Mouse (Mus musculus) stomach, postnatal 0 days (tissue): Measurements from ENCODE around the gene Ankrd23. TPM values are rescaled to one million over a fixed set of nuclear protein-coding genes. Genes with fewer than 3 reads are reported as not detected.

Experiments used
- ATAC-seq: fragments of 200-750 bp; cut with Nextera tagmentation; 2 replicates; pipeline ENCODE4 v1.8.0; 2017; ENCODE audit not compliant: low FRiP score, low TSS enrichment
- DNase-seq: peaks from one replicate; pipeline ENCODE4 v3.0.0-alpha.2; 2016; ENCODE audit warnings: low spot score
- H3K27ac ChIP-seq: fragments of 300-500 bp; sonication (generic); replicated peaks from 2 replicates; pipeline ENCODE4 v1.5.1; 2014; ENCODE audit warnings: mild to moderate bottlenecking, control low read depth
- H3K27me3 ChIP-seq: fragments of 300-500 bp; sonication (generic); 2 replicates; pipeline ENCODE4 v1.6.1; 2014; ENCODE audit warnings: low read length; ENCODE audit not compliant: control insufficient read depth, insufficient read depth
- H3K36me3 ChIP-seq: fragments of 300-500 bp; sonication (generic); 2 replicates; pipeline ENCODE4 v1.6.1; 2014; ENCODE audit warnings: low read length, mixed read lengths; ENCODE audit not compliant: control insufficient read depth, insufficient read depth
- H3K4me1 ChIP-seq: fragments of 300-500 bp; sonication (generic); replicated peaks from 2 replicates; pipeline ENCODE4 v1.6.1; 2014; ENCODE audit warnings: antibody characterized with exemption; ENCODE audit not compliant: control insufficient read depth, insufficient read depth
- H3K4me2 ChIP-seq: fragments of 300-500 bp; sonication (generic); replicated peaks from 2 replicates; pipeline ENCODE4 v1.6.1; 2014; ENCODE audit warnings: low read depth, mild to moderate bottlenecking, control low read depth, moderate library complexity
- H3K4me3 ChIP-seq: fragments of 300-500 bp; sonication (generic); 2 replicates; pipeline ENCODE4 v1.5.1; 2014; ENCODE audit warnings: low read depth, low read length, control low read depth
- H3K9ac ChIP-seq: fragments of 300-500 bp; sonication (generic); 2 replicates; pipeline ENCODE4 v1.6.1; 2014; ENCODE audit warnings: mild to moderate bottlenecking, low read length, control low read depth, mixed read lengths
- H3K9me3 ChIP-seq: fragments of 300-500 bp; sonication (generic); 2 replicates; pipeline ENCODE4 v1.6.1; 2016; ENCODE audit warnings: low read length; ENCODE audit not compliant: control insufficient read depth
- CTCF ChIP-seq: IDR thresholded peaks from 2 replicates; pipeline ENCODE4 v1.5.1; 2016; ENCODE audit warnings: antibody characterized with exemption, low read depth, mild to moderate bottlenecking, moderate library complexity
- EP300 ChIP-seq: optimal IDR thresholded peaks from 2 replicates; pipeline ENCODE3; 2016; ENCODE audit warnings: antibody characterized with exemption
- whole genome bisulfite sequencing: fragments of 180-500 bp; shearing (Covaris S2); extraction: QIAGEN DNeasy Blood & Tissue Kit; methylation state at CpG from one replicate; pipeline ENCODE4 v1.1.7; 2014; 5-methylcytosine and 5-hydroxymethylcytosine counted together
- polyA plus RNA-seq: library from polyadenylated mRNA; unstranded; fragments of >200 nt; fragmentation: Nextera tagmentation; extraction: Ambion mirVana; gene quantifications from 2 replicates; pipeline ENCODE4 v1.2.1, GENCODE M21; 2015

The Ankrd23 gene
- polyA plus RNA-seq, 1 experiment from 2014 or later, result 6.1 TPM

DNA sequence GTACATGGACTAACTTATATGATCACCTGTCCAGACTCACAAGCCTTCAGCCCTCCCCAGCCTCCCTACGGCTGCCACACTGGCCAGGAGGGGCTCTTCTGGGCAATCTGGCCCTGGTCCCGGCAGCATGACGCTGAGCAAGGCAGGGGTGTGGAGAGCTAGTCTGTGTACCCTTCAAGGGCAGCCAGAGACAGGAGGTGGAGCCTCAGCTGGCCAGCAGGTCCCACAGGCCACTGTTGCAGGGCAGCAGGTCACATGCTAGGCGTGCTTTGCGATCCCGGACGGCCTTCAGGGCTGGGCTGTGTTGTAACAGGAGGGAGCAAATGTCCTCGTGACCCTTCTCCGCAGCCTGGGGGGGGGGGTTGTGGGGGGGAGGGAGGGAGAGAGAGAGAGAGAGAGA is 2.5 kb upstream of the Ankrd23 start, which contains the start of gene Gm42417:
TSS of gene Gm42417 (minus strand) at position 244 of the 400 bp plus-strand sequence.
- Histone ChIP-seq H3K4me3 (no peak within 1 kb of the TSS), H3K27ac (0 out of 2 replicates have a peak within 1 kb of the TSS, but pooled peaks have one; percentile 35), H3K4me1 (no peaks in the 10 kb centered on the region), H3K9me3 (no peaks in the 10 kb centered on the region), H3K4me2 (no peak within 1 kb of the TSS), H3K9ac (no peak within 1 kb of the TSS), H3K36me3 (peaks cover 6% of the 10 kb centered on the region), H3K27me3 (no peaks in the 10 kb centered on the region)
- TF ChIP-seq CTCF, result no peak
- no peak for TF ChIP-seq EP300
- ATAC-seq (peak; percentile 85), DNase-seq (peak; percentile 78)
- WGBS, result 37% methylated on average over 9 of the region's 9 CpGs

DNA sequence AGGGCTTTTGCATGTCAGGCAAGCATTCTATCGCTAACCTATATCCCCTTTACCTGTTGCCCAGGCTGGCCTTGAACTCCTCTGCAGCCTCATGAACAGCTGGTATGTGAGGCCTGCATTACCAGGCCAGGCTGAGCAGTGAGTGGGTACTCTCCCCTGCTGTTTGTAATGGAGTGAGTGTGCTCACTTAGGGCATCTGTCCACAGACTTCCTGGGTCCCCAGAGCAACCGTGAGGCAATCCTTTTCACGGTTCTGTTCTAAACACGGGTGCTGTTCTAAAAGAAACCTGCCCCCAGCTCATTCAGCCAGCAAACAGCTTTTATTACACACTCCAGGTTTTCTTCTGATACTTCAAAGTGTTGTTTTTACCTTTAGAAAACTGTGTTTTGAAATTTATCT is 2.0 kb upstream of the Ankrd23 start:
- DNase-seq (no peak), ATAC-seq (no peak)
- Histone ChIP-seq H3K4me2 (no peak overlapping the region), H3K9ac (no peak overlapping the region), H3K27ac (no peak overlapping the region), H3K9me3 (no peaks in the 10 kb centered on the region), H3K4me3 (no peak overlapping the region), H3K36me3 (peaks cover 6% of the 10 kb centered on the region), H3K27me3 (no peaks in the 10 kb centered on the region), H3K4me1 (no peaks in the 10 kb centered on the region)
- WGBS, result 76% methylated on average over 4 of the region's 4 CpGs
- TF ChIP-seq CTCF, result no peak
- TF ChIP-seq EP300, result no peak

DNA sequence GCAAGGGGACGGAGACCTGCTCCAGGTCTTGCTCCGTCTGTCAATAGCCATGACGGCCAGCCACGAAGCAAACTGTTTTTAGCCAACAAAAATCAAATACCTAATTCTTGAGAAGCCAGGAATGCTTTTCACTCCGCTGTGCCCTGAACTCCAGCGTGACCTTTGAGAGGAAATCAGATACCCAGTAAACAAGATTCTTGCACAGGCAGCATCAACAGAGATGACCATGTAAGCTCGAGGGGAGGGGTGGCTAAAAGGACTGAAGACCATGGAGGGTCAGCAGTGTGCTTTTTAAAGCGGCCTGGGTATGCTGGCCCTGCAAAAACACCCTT is 320 bp downstream of the Ankrd23 start:
- no peak overlapping the region for H3K27ac ChIP-seq
- no peaks in the 10 kb centered on the region for H3K27me3 ChIP-seq
- 59% methylated on average over 8 of the region's 8 CpGs for WGBS
- no peak overlapping the region for H3K4me2 ChIP-seq
- no peak for DNase-seq
- H3K4me1 ChIP-seq, result no peaks in the 10 kb centered on the region
- no peak overlapping the region for H3K9ac ChIP-seq
- ATAC-seq, result no peak
- peaks cover 6% of the 10 kb centered on the region for H3K36me3 ChIP-seq
- no peak overlapping the region for H3K4me3 ChIP-seq
- TF ChIP-seq EP300 (no peak), CTCF (no peak)
- no peaks in the 10 kb centered on the region for H3K9me3 ChIP-seq

DNA sequence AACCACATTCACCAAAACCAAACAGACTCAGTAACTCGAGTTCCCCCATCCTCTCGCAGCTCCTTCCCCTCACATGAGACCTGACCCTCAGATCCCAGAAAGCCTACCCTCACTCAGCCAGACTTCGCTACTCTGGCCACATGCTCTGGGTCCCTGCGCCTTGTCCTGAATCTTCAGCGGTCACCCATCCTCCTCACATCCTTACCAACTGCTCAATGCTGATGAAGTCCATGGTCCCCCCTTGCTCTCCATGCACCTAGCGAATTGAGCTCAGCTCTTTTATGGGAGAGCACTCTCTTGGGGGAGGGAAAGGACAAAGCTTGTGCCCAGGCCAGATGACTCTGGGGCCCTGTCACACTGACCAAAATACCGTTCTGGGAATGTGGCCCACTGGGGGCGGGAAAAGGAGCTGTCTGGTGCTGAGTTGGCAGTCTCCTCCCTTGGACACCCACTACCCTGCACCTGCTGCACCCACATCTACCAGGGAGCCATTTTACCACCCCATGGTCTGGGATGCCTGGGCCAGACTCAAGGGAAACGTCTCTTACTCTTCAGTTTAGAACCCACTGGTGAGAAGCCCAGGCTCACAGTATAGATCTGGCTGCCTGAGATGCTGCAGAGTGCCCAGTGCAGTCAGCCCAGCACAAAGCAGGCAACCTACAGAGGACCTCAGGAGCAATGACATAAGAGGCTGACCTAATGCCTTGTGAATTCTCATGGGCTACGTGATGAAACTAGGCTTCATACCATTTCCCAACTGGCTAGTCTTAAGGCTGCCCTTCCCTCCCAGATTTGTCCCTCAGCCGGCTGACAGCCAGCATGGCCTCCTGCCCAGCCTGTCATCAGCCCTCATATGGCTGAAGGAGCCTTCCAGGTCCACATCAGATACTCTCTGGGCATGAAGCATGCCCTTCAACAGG is 946 bp downstream of the Ankrd23 start:
- H3K9me3 ChIP-seq, result no peaks in the 10 kb centered on the region
- no peaks in the 10 kb centered on the region for H3K4me1 ChIP-seq
- no peak overlapping the region for H3K4me2 ChIP-seq
- H3K4me3 ChIP-seq, result no peak overlapping the region
- H3K36me3 ChIP-seq, result peaks cover 6% of the 10 kb centered on the region; the same call in 1 of the 2 replicates
- H3K9ac ChIP-seq, result no peak overlapping the region
- DNase-seq, result no peak
- no peaks in the 10 kb centered on the region for H3K27me3 ChIP-seq
- 82% methylated on average over 11 of the region's 11 CpGs for WGBS
- TF ChIP-seq EP300 (no peak), CTCF (no peak)
- no peak overlapping the region for H3K27ac ChIP-seq
- ATAC-seq, result no peak; the same call in 1 of the 2 replicates

DNA sequence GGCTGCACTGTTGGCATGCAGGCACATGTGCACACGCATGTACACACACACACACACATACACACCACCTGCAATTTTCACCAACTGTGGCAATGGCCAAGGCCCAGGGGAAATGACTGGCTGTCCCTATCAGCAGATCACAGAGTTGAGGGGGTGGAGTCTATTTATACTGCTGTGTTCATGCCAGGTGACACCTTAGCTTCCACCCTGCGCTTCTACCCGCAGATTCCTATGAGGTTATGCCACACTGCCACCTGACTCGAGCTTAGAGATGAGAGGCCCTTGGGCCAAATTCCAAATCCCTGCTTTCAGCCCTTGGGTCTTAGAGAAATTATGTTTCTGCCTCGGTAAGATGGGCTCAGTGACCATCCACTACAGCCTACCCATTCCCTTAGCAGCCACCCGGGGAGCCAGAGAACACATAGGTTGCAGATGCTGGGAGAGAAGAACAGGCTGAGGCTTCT is 2.1 kb downstream of the Ankrd23 start:
- no peak overlapping the region for H3K4me3 ChIP-seq

DNA sequence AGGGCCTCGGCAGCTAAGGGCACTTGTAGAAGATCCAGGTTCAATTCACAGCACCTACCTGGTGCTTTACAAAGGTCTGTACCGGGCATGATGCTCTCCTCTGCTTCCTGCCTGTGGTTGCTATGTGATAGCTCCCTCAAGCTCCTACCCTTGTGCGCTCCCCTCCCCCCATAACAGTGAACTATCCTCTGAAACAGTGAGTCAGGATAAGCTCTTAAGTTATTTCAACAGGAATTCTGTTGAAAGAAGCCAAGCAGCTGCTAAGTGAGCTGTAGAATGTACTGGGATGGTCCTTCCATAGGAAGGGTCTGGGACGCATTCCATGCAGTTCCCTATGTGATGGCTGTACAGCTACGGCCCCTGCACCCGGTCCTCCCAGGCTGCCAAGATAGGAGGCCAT is 3.1 kb downstream of the Ankrd23 start:
- ATAC-seq (no peak), DNase-seq (no peak)
- Histone ChIP-seq H3K4me2 (no peak overlapping the region), H3K9me3 (no peaks in the 10 kb centered on the region), H3K4me1 (no peaks in the 10 kb centered on the region), H3K27ac (no peak overlapping the region), H3K27me3 (no peaks in the 10 kb centered on the region), H3K9ac (0 out of 2 replicates have a peak overlapping the region, but pooled peaks have one; percentile 23), H3K4me3 (no peak overlapping the region), H3K36me3 (peaks cover 6% of the 10 kb centered on the region; the same call in 1 of the 2 replicates)
- 67% methylated on average over 6 of the region's 6 CpGs for WGBS
- TF ChIP-seq CTCF, result no peak
- TF ChIP-seq EP300, result no peak

More for the DNA sequence above, 2.1 kb downstream of the Ankrd23 start:
- 51% methylated on average over 6 of the region's 6 CpGs for WGBS
- no peak overlapping the region; the same call in 1 of the 2 replicates for H3K27ac ChIP-seq
- no peaks in the 10 kb centered on the region for H3K9me3 ChIP-seq
- no peak overlapping the region for H3K4me2 ChIP-seq
- no peaks in the 10 kb centered on the region for H3K4me1 ChIP-seq
- no peaks in the 10 kb centered on the region for H3K27me3 ChIP-seq
- peaks cover 6% of the 10 kb centered on the region; the same call in 1 of the 2 replicates for H3K36me3 ChIP-seq
- no peak for TF ChIP-seq EP300
- peak; percentile 46 for TF ChIP-seq CTCF
- H3K9ac ChIP-seq, result no peak overlapping the region
- ATAC-seq, result peak; percentile 61
- peak; percentile 41 for DNase-seq
